Mouse (Mus musculus) forebrain, embryonic 10.5 days (tissue): ENCODE measurements around the gene Tnfrsf25. TPM values are rescaled to one million over a fixed set of nuclear protein-coding genes. Genes with fewer than 3 reads are reported as not detected.

Source experiments
- DNase-seq: peaks from one replicate; pipeline ENCODE4 v3.0.0-alpha.2; 2017; ENCODE audit warnings: low spot score; ENCODE audit errors: extremely low spot score
- H3K27ac ChIP-seq: fragments of 300-500 bp; sonication (generic); 2 replicates; pipeline ENCODE4 v1.5.1; 2016; ENCODE audit warnings: mild to moderate bottlenecking
- H3K27me3 ChIP-seq: fragments of 300-500 bp; sonication (generic); 2 replicates; pipeline ENCODE4 v1.6.1; 2016; ENCODE audit warnings: mild to moderate bottlenecking; ENCODE audit not compliant: poor library complexity, severe bottlenecking
- H3K36me3 ChIP-seq: fragments of 300-500 bp; sonication (generic); replicated peaks from 2 replicates; pipeline ENCODE4 v1.6.1; 2016; ENCODE audit warnings: mild to moderate bottlenecking, moderate library complexity
- H3K4me1 ChIP-seq: fragments of 300-500 bp; sonication (generic); 2 replicates; pipeline ENCODE4 v1.6.1; 2016
- H3K4me3 ChIP-seq: fragments of 300-500 bp; sonication (generic); 2 replicates; pipeline ENCODE4 v1.5.1; 2016; ENCODE audit warnings: mild to moderate bottlenecking, moderate library complexity
- H3K9me3 ChIP-seq: fragments of 300-500 bp; sonication (generic); 2 replicates; pipeline ENCODE4 v1.6.1; 2016; ENCODE audit warnings: mild to moderate bottlenecking, moderate library complexity
- WGBS: fragments of 180-500 bp; shearing (Covaris S2); methylation state at CpG from one replicate; pipeline ENCODE4 v1.1.7; 2016; 5-methylcytosine and 5-hydroxymethylcytosine counted together
- polyA plus RNA-seq: library from polyadenylated mRNA; unstranded; fragments of >200 nt; fragmentation: Nextera tagmentation; extraction: Ambion mirVana; gene quantifications from 2 replicates; pipeline ENCODE4 v1.2.1, GENCODE M21; 2016

Gene Tnfrsf25
- polyA plus RNA-seq, 1 experiment from 2014 or later, result 0.72 TPM

- WGBS, result 26% methylated on average over 1 of the region's 1 CpGs
- H3K4me1 ChIP-seq, result peaks cover 10% of the 10 kb centered on the region
- no peak overlapping the region for H3K4me3 ChIP-seq
- H3K27ac ChIP-seq, result no peak overlapping the region
- no peaks in the 10 kb centered on the region for H3K36me3 ChIP-seq
- peaks cover 85% of the 10 kb centered on the region for H3K27me3 ChIP-seq
- no peak for DNase-seq
- no peaks in the 10 kb centered on the region for H3K9me3 ChIP-seq
Observed at GRCm38 (mm10) chr4:152143632-152144031, 27.9 kb downstream of the Tnfrsf25 start.

GRCm38 (mm10) chr4:152145473-152145872, 29.7 kb downstream of the Tnfrsf25 start:
- H3K4me3 ChIP-seq, result no peak overlapping the region
- no peak overlapping the region for H3K27ac ChIP-seq
- H3K27me3 ChIP-seq, result peaks cover 88% of the 10 kb centered on the region
- 79% methylated on average over 10 of the region's 10 CpGs for WGBS
- H3K36me3 ChIP-seq, result no peaks in the 10 kb centered on the region
- 0 out of 2 replicates have a peak, but pooled peaks cover 5% of the 10 kb centered on the region for H3K4me1 ChIP-seq
- no peaks in the 10 kb centered on the region for H3K9me3 ChIP-seq
- DNase-seq, result no peak

GRCm38 (mm10) chr4:152146033-152146827, 30.5 kb downstream of the Tnfrsf25 start:
- WGBS, result 76% methylated on average over 11 of the region's 11 CpGs
- H3K4me1 ChIP-seq, result 0 out of 2 replicates have a peak, but pooled peaks cover 5% of the 10 kb centered on the region
- H3K27ac ChIP-seq, result no peak overlapping the region
- no peaks in the 10 kb centered on the region for H3K36me3 ChIP-seq
- DNase-seq, result no peak
- H3K27me3 ChIP-seq, result peaks cover 88% of the 10 kb centered on the region
- H3K4me3 ChIP-seq, result no peak overlapping the region
- H3K9me3 ChIP-seq, result no peaks in the 10 kb centered on the region

- no peaks in the 10 kb centered on the region for H3K9me3 ChIP-seq
- no peak for DNase-seq
- H3K36me3 ChIP-seq, result no peaks in the 10 kb centered on the region
- H3K4me3 ChIP-seq, result no peak overlapping the region
- WGBS, result 82% methylated on average over 4 of the region's 4 CpGs
- H3K27ac ChIP-seq, result no peak overlapping the region
- H3K27me3 ChIP-seq, result peaks cover 100% of the 10 kb centered on the region
- peaks cover 27% of the 10 kb centered on the region for H3K4me1 ChIP-seq
Observed at GRCm38 (mm10) chr4:152150546-152150945, 34.8 kb downstream of the Tnfrsf25 start.

GRCm38 (mm10) chr4:152151451-152151965, 35.8 kb downstream of the Tnfrsf25 start:
- 18% methylated on average over 7 of the region's 7 CpGs for WGBS
- H3K27me3 ChIP-seq, result peaks cover 96% of the 10 kb centered on the region

GRCm38 (mm10) chr4:152151966-152152544, 36.3 kb downstream of the Tnfrsf25 start, which contains the start of gene Espn:
Espn (minus strand) TSS chr4:152152371.
- H3K27ac ChIP-seq, result no peak within 1 kb of the TSS
- H3K4me1 ChIP-seq, result peaks cover 22% of the 10 kb centered on the region
- 1% methylated on average over 57 of the region's 57 CpGs for WGBS
- DNase-seq, result peak; percentile 74
- no peaks in the 10 kb centered on the region for H3K36me3 ChIP-seq
- no peaks in the 10 kb centered on the region for H3K9me3 ChIP-seq
- H3K4me3 ChIP-seq, result peak within 1 kb of the TSS; percentile 49
- peaks cover 96% of the 10 kb centered on the region for H3K27me3 ChIP-seq

More at GRCm38 (mm10) chr4:152151451-152151965, 35.8 kb downstream of the Tnfrsf25 start:
- DNase-seq, result no peak
- Histone ChIP-seq H3K27ac (no peak overlapping the region), H3K36me3 (no peaks in the 10 kb centered on the region), H3K4me3 (peak overlapping the region; percentile 49), H3K4me1 (peaks cover 22% of the 10 kb centered on the region), H3K9me3 (no peaks in the 10 kb centered on the region)

- Histone ChIP-seq H3K9me3 (no peaks in the 10 kb centered on the region), H3K27me3 (peaks cover 96% of the 10 kb centered on the region), H3K36me3 (no peaks in the 10 kb centered on the region), H3K27ac (no peak overlapping the region), H3K4me1 (peaks cover 32% of the 10 kb centered on the region), H3K4me3 (peak overlapping the region; percentile 33)
- peak; percentile 85 for DNase-seq
- WGBS, result 3% methylated on average over 23 of the region's 23 CpGs
Observed at GRCm38 (mm10) chr4:152153771-152154177, 38.0 kb downstream of the Tnfrsf25 start.

- Histone ChIP-seq H3K36me3 (no peaks in the 10 kb centered on the region), H3K27me3 (peaks cover 96% of the 10 kb centered on the region), H3K4me1 (peaks cover 44% of the 10 kb centered on the region), H3K27ac (no peak overlapping the region), H3K4me3 (no peak overlapping the region), H3K9me3 (no peaks in the 10 kb centered on the region)
- DNase-seq, result no peak
- 74% methylated on average over 4 of the region's 4 CpGs for WGBS
Observed at GRCm38 (mm10) chr4:152155019-152155418, 39.3 kb downstream of the Tnfrsf25 start.

- H3K4me3 ChIP-seq, result peak overlapping the region; percentile 35
- peaks cover 31% of the 10 kb centered on the region for H3K4me1 ChIP-seq
- no peaks in the 10 kb centered on the region for H3K36me3 ChIP-seq
- 17% methylated on average over 21 of the region's 21 CpGs for WGBS
- DNase-seq, result peak; percentile 63
- H3K9me3 ChIP-seq, result no peaks in the 10 kb centered on the region
- peaks cover 96% of the 10 kb centered on the region for H3K27me3 ChIP-seq
- H3K27ac ChIP-seq, result no peak overlapping the region
Observed at GRCm38 (mm10) chr4:152157779-152158584, 42.2 kb downstream of the Tnfrsf25 start.

- Histone ChIP-seq H3K4me1 (peaks cover 26% of the 10 kb centered on the region), H3K4me3 (peak within 1 kb of the TSS; percentile 35), H3K36me3 (no peaks in the 10 kb centered on the region), H3K9me3 (peaks cover 3% of the 10 kb centered on the region; the same call in 1 of the 2 replicates), H3K27ac (no peak within 1 kb of the TSS), H3K27me3 (peaks cover 93% of the 10 kb centered on the region)
- 3% methylated on average over 35 of the region's 35 CpGs for WGBS
- DNase-seq, result no peak
Observed at GRCm38 (mm10) chr4:152158585-152159284, 43.0 kb downstream of the Tnfrsf25 start, which contains the start of gene Hes2. Hes2 (plus strand) TSS chr4:152158867.

GRCm38 (mm10) chr4:152159285-152159678, 43.5 kb downstream of the Tnfrsf25 start:
- 3% methylated on average over 19 of the region's 19 CpGs for WGBS
- H3K9me3 ChIP-seq, result peaks cover 6% of the 10 kb centered on the region; the same call in 1 of the 2 replicates
- H3K36me3 ChIP-seq, result no peaks in the 10 kb centered on the region
- H3K4me3 ChIP-seq, result peak overlapping the region; percentile 35
- DNase-seq, result no peak
- no peak overlapping the region for H3K27ac ChIP-seq
- peaks cover 22% of the 10 kb centered on the region for H3K4me1 ChIP-seq
- H3K27me3 ChIP-seq, result peaks cover 93% of the 10 kb centered on the region

GRCm38 (mm10) chr4:152160748-152161147, 45.0 kb downstream of the Tnfrsf25 start:
- no peak overlapping the region for H3K4me3 ChIP-seq
- H3K36me3 ChIP-seq, result no peaks in the 10 kb centered on the region
- WGBS, result 44% methylated on average over 4 of the region's 4 CpGs
- no peak for DNase-seq
- peaks cover 28% of the 10 kb centered on the region for H3K4me1 ChIP-seq
- no peak overlapping the region for H3K27ac ChIP-seq
- H3K27me3 ChIP-seq, result peaks cover 93% of the 10 kb centered on the region
- peaks cover 6% of the 10 kb centered on the region; the same call in 1 of the 2 replicates for H3K9me3 ChIP-seq
